Mouse (Mus musculus) liver, embryonic 14.5 days (tissue): ENCODE results near the gene Baiap3. TPM values are rescaled to one million over a fixed set of nuclear protein-coding genes. Genes with fewer than 3 reads are reported as not detected.
"Not testable (repeated sequence)": the region's sequence is repeated elsewhere in the genome, so short reads cannot be mapped to it uniquely, and the experiment has no call there.

ENCODE experiments used
- ATAC-seq: fragments of 200-750 bp; cut with Nextera tagmentation; 2 replicates; pipeline ENCODE4 v1.8.0; 2017; ENCODE audit warnings: moderate number of reproducible peaks, mild to moderate bottlenecking, moderate library complexity; ENCODE audit not compliant: insufficient read depth
- DNase-seq, 3 experiments: peaks; one replicate each; pipeline ENCODE4 v3.0.0-alpha.2; 2012 to 2013; ENCODE audit warnings: low read depth in 3 of 3, low spot score in 3 of 3
- H3K27ac ChIP-seq: fragments of 300-500 bp; sonication (generic); 2 replicates; pipeline ENCODE4 v1.5.1; 2014; ENCODE audit warnings: moderate library complexity, mild to moderate bottlenecking, control low read depth, inconsistent platforms
- H3K27me3 ChIP-seq: fragments of 300-500 bp; sonication (generic); 2 replicates; pipeline ENCODE4 v1.6.1; 2014; ENCODE audit warnings: mild to moderate bottlenecking, low read length, moderate library complexity; ENCODE audit not compliant: control insufficient read depth, insufficient read depth
- H3K36me3 ChIP-seq: fragments of 300-500 bp; sonication (generic); replicated peaks from 2 replicates; pipeline ENCODE4 v1.6.1; 2014; ENCODE audit warnings: low read depth; ENCODE audit not compliant: control insufficient read depth, insufficient read depth
- H3K4me1 ChIP-seq, 2 experiments: fragments of 200-500 bp in 1 of 2; fragments of 300-500 bp in 1 of 2; sonication (generic) in 1 of 2; replicated peaks; 2 replicates each; pipeline ENCODE4 v1.6.1; 2012 to 2014; ENCODE audit warnings: antibody characterized with exemption in 1 of 2, inconsistent platforms in 1 of 2, low read length in 1 of 2; ENCODE audit not compliant: control insufficient read depth in 2 of 2, insufficient read depth in 2 of 2
- H3K4me2 ChIP-seq: fragments of 300-500 bp; sonication (generic); 2 replicates; pipeline ENCODE4 v1.6.1; 2014; ENCODE audit warnings: low read depth, mild to moderate bottlenecking, control low read depth, moderate library complexity
- H3K4me3 ChIP-seq, 2 experiments: fragments of 200-500 bp in 1 of 2; fragments of 300-500 bp in 1 of 2; sonication (generic) in 1 of 2; 2 replicates each; pipeline ENCODE4 v1.5.1; 2012 to 2014; ENCODE audit warnings: low read depth in 2 of 2, low read length in 2 of 2, mild to moderate bottlenecking in 2 of 2, control low read depth in 1 of 2, inconsistent platforms in 1 of 2, moderate library complexity in 1 of 2; ENCODE audit not compliant: insufficient read depth in 1 of 2
- H3K9ac ChIP-seq: fragments of 300-500 bp; sonication (generic); replicated peaks from 2 replicates; pipeline ENCODE4 v1.6.1; 2014; ENCODE audit warnings: mild to moderate bottlenecking, control low read depth, moderate library complexity
- H3K9me3 ChIP-seq: fragments of 300-500 bp; sonication (generic); 2 replicates; pipeline ENCODE4 v1.6.1; 2016; ENCODE audit warnings: low read length, mixed read lengths; ENCODE audit not compliant: control insufficient read depth
- CTCF ChIP-seq: IDR thresholded peaks from 2 replicates; pipeline ENCODE4 v1.5.1; 2016; ENCODE audit warnings: antibody characterized with exemption, low read depth, control low read depth
- EP300 ChIP-seq: IDR thresholded peaks from 2 replicates; pipeline ENCODE4 v1.6.1; 2016; ENCODE audit warnings: antibody characterized with exemption, low read depth
- WGBS: fragments of 180-500 bp; shearing (Covaris S2); extraction: QIAGEN DNeasy Blood & Tissue Kit; methylation state at CpG from one replicate; pipeline ENCODE4 v1.1.7; 2014; ENCODE audit not compliant: insufficient replicate concordance; 5-methylcytosine and 5-hydroxymethylcytosine counted together
- polyA plus RNA-seq, 2 experiments: library from polyadenylated mRNA; depleted of rRNA in 1 of 2; stranded (reverse) in 1 of 2; unstranded in 1 of 2; fragments of >200 nt; fragmentation: Nextera tagmentation in 1 of 2; extraction: Ambion mirVana in 1 of 2; gene quantifications; 2 replicates each; pipeline versions ENCODE4 v1.2.1 to v1.2.3; 2012 to 2014

Baiap3 gene
- polyA plus RNA-seq, 2 experiments, result 0.27 to 0.69 TPM

GRCm38 (mm10) chr17:25225659-25226058 is 30.5 kb downstream of the Baiap3 start:
- peaks cover 45 to 57% of the 10 kb centered on the region in 2 experiments for H3K4me1 ChIP-seq
- H3K9ac ChIP-seq, result peak overlapping the region; percentile 99

GRCm38 (mm10) chr17:25224586-25225222 is 31.5 kb downstream of the Baiap3 start:
- peak overlapping the region; percentile 99 for H3K9ac ChIP-seq
- H3K4me3 ChIP-seq, result peak overlapping the region; percentile 97 to 98
- ATAC-seq (no peak), DNase-seq (peak in 1 of 3 experiments; percentile 38)
- WGBS, result 52% methylated on average over 7 of the region's 7 CpGs
- H3K4me2 ChIP-seq, result peak overlapping the region; percentile 82
- peak overlapping the region; percentile 99 for H3K27ac ChIP-seq
- TF ChIP-seq EP300 (no peak), CTCF (0 out of 2 replicates have a peak, but pooled peaks have one; percentile 40)
- peaks cover 15% of the 10 kb centered on the region for H3K36me3 ChIP-seq
- peaks cover 45 to 59% of the 10 kb centered on the region in 2 experiments for H3K4me1 ChIP-seq
- no peaks in the 10 kb centered on the region for H3K9me3 ChIP-seq
- no peaks in the 10 kb centered on the region for H3K27me3 ChIP-seq

More at GRCm38 (mm10) chr17:25225659-25226058, 30.5 kb downstream of the Baiap3 start:
- TF ChIP-seq CTCF (no peak), EP300 (peak; percentile 84)
- DNase-seq (peak; percentile 68 to 78 (median 71)), ATAC-seq (peak; percentile 66)
- peak overlapping the region; percentile 97 to 98 for H3K4me3 ChIP-seq
- peak overlapping the region; percentile 82 for H3K4me2 ChIP-seq
- H3K27ac ChIP-seq, result peak overlapping the region; percentile 99
- WGBS, result 19% methylated on average over 4 of the region's 4 CpGs
- peaks cover 23% of the 10 kb centered on the region for H3K36me3 ChIP-seq
- no peaks in the 10 kb centered on the region for H3K27me3 ChIP-seq
- no peaks in the 10 kb centered on the region for H3K9me3 ChIP-seq

- no peaks in the 10 kb centered on the region for H3K27me3 ChIP-seq
- 3% methylated on average over 6 of the region's 6 CpGs for WGBS
- ATAC-seq (peak; percentile 59), DNase-seq (peak; percentile 47 to 72 (median 56))
- peak overlapping the region; percentile 97 to 98 for H3K4me3 ChIP-seq
- no peaks in the 10 kb centered on the region for H3K9me3 ChIP-seq
- TF ChIP-seq CTCF (0 out of 2 replicates have a peak, but pooled peaks have one; percentile 7), EP300 (peak; percentile 64)
- peak overlapping the region; percentile 99 for H3K27ac ChIP-seq
- peak overlapping the region; percentile 82 for H3K4me2 ChIP-seq
- peaks cover 6% of the 10 kb centered on the region for H3K36me3 ChIP-seq
- peak overlapping the region; percentile 99 for H3K9ac ChIP-seq
- H3K4me1 ChIP-seq, result peaks cover 45 to 57% of the 10 kb centered on the region in 2 experiments
These were observed 33.1 kb downstream of the Baiap3 start for GRCm38 (mm10) chr17:25222951-25223601.

- peak overlapping the region; percentile 97 to 98 for H3K4me3 ChIP-seq
- H3K27ac ChIP-seq, result peak overlapping the region; percentile 99
- H3K36me3 ChIP-seq, H3K27me3 ChIP-seq, H3K9me3 ChIP-seq: not testable (repeated sequence)
- 3% methylated on average over 15 of the region's 28 CpGs for WGBS
- H3K4me1 ChIP-seq, result peaks cover 45 to 54% of the 10 kb centered on the region in 2 experiments
- TF ChIP-seq EP300, result peak; percentile 6; the same call in 1 of the 2 replicates
- ATAC-seq (peak; percentile 71), DNase-seq (peak in 1 of 3 experiments; percentile 23)
- H3K9ac ChIP-seq, result peak overlapping the region; percentile 99
- H3K4me2 ChIP-seq, result peak overlapping the region; percentile 82
These were observed 33.6 kb downstream of the Baiap3 start for GRCm38 (mm10) chr17:25222504-25222940.
